Mouse (Mus musculus) embryonic facial prominence, embryonic 10.5 days (tissue): ENCODE measurements at regions not wholly inside any gene's neighbourhood (a gene's known extent, or its start where the extent isn't known, plus 50 kb on each side); places are given as distances from the start of the nearest gene placed in this dataset.
A peak's percentile ranks its signal among the peaks of the same experiment; 100 is the strongest.

ENCODE experiments used
- DNase-seq: peaks from one replicate; pipeline ENCODE4 v3.0.0-alpha.2; 2017; ENCODE audit warnings: low spot score
- H3K27ac ChIP-seq: fragments of 300-500 bp; sonication (generic); replicated peaks from 2 replicates; pipeline ENCODE4 v1.5.1; 2016; ENCODE audit warnings: mild to moderate bottlenecking
- H3K27me3 ChIP-seq: fragments of 300-500 bp; sonication (generic); replicated peaks from 2 replicates; pipeline ENCODE4 v1.6.1; 2016; ENCODE audit warnings: low read depth, mild to moderate bottlenecking; ENCODE audit not compliant: poor library complexity, severe bottlenecking
- H3K36me3 ChIP-seq: fragments of 300-500 bp; sonication (generic); replicated peaks from 2 replicates; pipeline ENCODE4 v1.6.1; 2016; ENCODE audit warnings: mild to moderate bottlenecking, moderate library complexity
- H3K4me1 ChIP-seq: fragments of 300-500 bp; sonication (generic); 2 replicates; pipeline ENCODE4 v1.6.1; 2016
- H3K4me3 ChIP-seq: fragments of 300-500 bp; sonication (generic); 2 replicates; pipeline ENCODE4 v1.5.1; 2016; ENCODE audit warnings: mild to moderate bottlenecking, moderate library complexity
- H3K9me3 ChIP-seq: fragments of 300-500 bp; sonication (generic); 2 replicates; pipeline ENCODE4 v1.6.1; 2016; ENCODE audit warnings: mild to moderate bottlenecking
- WGBS: fragments of 180-500 bp; shearing (Covaris S2); methylation state at CpG from one replicate; pipeline ENCODE4 v1.1.7; 2016; 5-methylcytosine and 5-hydroxymethylcytosine counted together

GRCm38 (mm10) chr13:97428163-97428562 lies 187.3 kb downstream of the Enc1 start:
- peaks cover 30% of the 10 kb centered on the region for H3K4me1 ChIP-seq
- 59% methylated on average over 6 of the region's 6 CpGs for WGBS
- H3K27me3 ChIP-seq, result peaks cover 17% of the 10 kb centered on the region; the same call in 1 of the 2 replicates
- peak; percentile 27 for DNase-seq
- H3K36me3 ChIP-seq, result no peaks in the 10 kb centered on the region
- no peak overlapping the region for H3K27ac ChIP-seq
- no peaks in the 10 kb centered on the region for H3K9me3 ChIP-seq
- no peak overlapping the region for H3K4me3 ChIP-seq

GRCm38 (mm10) chr13:97427537-97427936 lies 186.6 kb downstream of the Enc1 start:
- no peak for DNase-seq
- H3K9me3 ChIP-seq, result no peaks in the 10 kb centered on the region
- 74% methylated on average over 4 of the region's 4 CpGs for WGBS
- H3K27ac ChIP-seq, result no peak overlapping the region
- peaks cover 14% of the 10 kb centered on the region; the same call in 1 of the 2 replicates for H3K27me3 ChIP-seq
- H3K4me3 ChIP-seq, result no peak overlapping the region
- peaks cover 26% of the 10 kb centered on the region for H3K4me1 ChIP-seq
- no peaks in the 10 kb centered on the region for H3K36me3 ChIP-seq

- WGBS, result 81% methylated on average over 9 of the region's 9 CpGs
- DNase-seq, result no peak
- no peaks in the 10 kb centered on the region for H3K9me3 ChIP-seq
Observed at GRCm38 (mm10) chr13:97425731-97426130, 184.8 kb downstream of the Enc1 start.

GRCm38 (mm10) chr13:97423911-97424310 lies 183.0 kb downstream of the Enc1 start:
- 75% methylated on average over 6 of the region's 6 CpGs for WGBS
- no peaks in the 10 kb centered on the region for H3K36me3 ChIP-seq
- no peak for DNase-seq
- H3K9me3 ChIP-seq, result no peaks in the 10 kb centered on the region
- H3K27ac ChIP-seq, result no peak overlapping the region
- H3K4me3 ChIP-seq, result no peak overlapping the region
- H3K4me1 ChIP-seq, result peaks cover 20% of the 10 kb centered on the region
- peaks cover 9% of the 10 kb centered on the region; the same call in 1 of the 2 replicates for H3K27me3 ChIP-seq

More at GRCm38 (mm10) chr13:97425731-97426130, 184.8 kb downstream of the Enc1 start:
- Histone ChIP-seq H3K4me3 (no peak overlapping the region), H3K4me1 (peaks cover 20% of the 10 kb centered on the region), H3K27me3 (peaks cover 9% of the 10 kb centered on the region; the same call in 1 of the 2 replicates), H3K36me3 (no peaks in the 10 kb centered on the region), H3K27ac (no peak overlapping the region)

- Histone ChIP-seq H3K27me3 (peaks cover 9% of the 10 kb centered on the region; the same call in 1 of the 2 replicates), H3K9me3 (no peaks in the 10 kb centered on the region), H3K36me3 (no peaks in the 10 kb centered on the region), H3K4me1 (peaks cover 14% of the 10 kb centered on the region), H3K4me3 (no peak overlapping the region), H3K27ac (0 out of 2 replicates have a peak overlapping the region, but pooled peaks have one; percentile 15)
- 86% methylated on average over 5 of the region's 5 CpGs for WGBS
- DNase-seq, result no peak
Observed at GRCm38 (mm10) chr13:97423298-97423817, 182.5 kb downstream of the Enc1 start.

- Histone ChIP-seq H3K27me3 (peaks cover 9% of the 10 kb centered on the region; the same call in 1 of the 2 replicates), H3K4me1 (peaks cover 10% of the 10 kb centered on the region; the same call in 1 of the 2 replicates), H3K36me3 (no peaks in the 10 kb centered on the region), H3K27ac (no peak overlapping the region), H3K4me3 (no peak overlapping the region), H3K9me3 (no peaks in the 10 kb centered on the region)
- no peak for DNase-seq
- WGBS, result 88% methylated on average over 7 of the region's 7 CpGs
Observed at GRCm38 (mm10) chr13:97422897-97423296, 182.0 kb downstream of the Enc1 start.

- H3K4me3 ChIP-seq, result no peak overlapping the region
- no peaks in the 10 kb centered on the region for H3K9me3 ChIP-seq
- H3K27me3 ChIP-seq, result peaks cover 9% of the 10 kb centered on the region; the same call in 1 of the 2 replicates
- DNase-seq, result no peak
- no peaks in the 10 kb centered on the region for H3K36me3 ChIP-seq
- 90% methylated on average over 3 of the region's 3 CpGs for WGBS
- H3K4me1 ChIP-seq, result peaks cover 10% of the 10 kb centered on the region; the same call in 1 of the 2 replicates
- no peak overlapping the region for H3K27ac ChIP-seq
Observed at GRCm38 (mm10) chr13:97421831-97422230, 180.9 kb downstream of the Enc1 start.

GRCm38 (mm10) chr13:97420773-97421172 lies 179.9 kb downstream of the Enc1 start:
- no peaks in the 10 kb centered on the region for H3K36me3 ChIP-seq
- H3K4me1 ChIP-seq, result peaks cover 10% of the 10 kb centered on the region; the same call in 1 of the 2 replicates
- WGBS, result 65% methylated on average over 3 of the region's 3 CpGs
- no peak overlapping the region for H3K27ac ChIP-seq
- no peak for DNase-seq
- H3K4me3 ChIP-seq, result no peak overlapping the region
- no peaks in the 10 kb centered on the region for H3K9me3 ChIP-seq
- H3K27me3 ChIP-seq, result 0 out of 2 replicates have a peak, but pooled peaks cover 2% of the 10 kb centered on the region

- WGBS, result 89% methylated on average over 3 of the region's 3 CpGs
- Histone ChIP-seq H3K4me1 (peaks cover 4% of the 10 kb centered on the region; the same call in 1 of the 2 replicates), H3K27me3 (no peaks in the 10 kb centered on the region), H3K9me3 (no peaks in the 10 kb centered on the region), H3K4me3 (no peak overlapping the region), H3K36me3 (no peaks in the 10 kb centered on the region), H3K27ac (no peak overlapping the region)
- DNase-seq, result no peak
Observed at GRCm38 (mm10) chr13:97419100-97419499, 178.2 kb downstream of the Enc1 start.

GRCm38 (mm10) chr13:97418681-97419080 lies 177.8 kb downstream of the Enc1 start:
- WGBS, result 89% methylated on average over 8 of the region's 8 CpGs
- H3K9me3 ChIP-seq, result no peaks in the 10 kb centered on the region
- no peaks in the 10 kb centered on the region for H3K27me3 ChIP-seq

GRCm38 (mm10) chr13:97418081-97418480 lies 177.2 kb downstream of the Enc1 start:
- WGBS, result 70% methylated on average over 6 of the region's 6 CpGs
- Histone ChIP-seq H3K36me3 (no peaks in the 10 kb centered on the region), H3K9me3 (no peaks in the 10 kb centered on the region), H3K4me3 (no peak overlapping the region), H3K27me3 (no peaks in the 10 kb centered on the region), H3K4me1 (no peaks in the 10 kb centered on the region), H3K27ac (no peak overlapping the region)
- DNase-seq, result no peak

More at GRCm38 (mm10) chr13:97418681-97419080, 177.8 kb downstream of the Enc1 start:
- H3K36me3 ChIP-seq, result no peaks in the 10 kb centered on the region
- no peaks in the 10 kb centered on the region for H3K4me1 ChIP-seq
- no peak overlapping the region for H3K4me3 ChIP-seq
- DNase-seq, result no peak
- H3K27ac ChIP-seq, result no peak overlapping the region

- 81% methylated on average over 10 of the region's 10 CpGs for WGBS
- DNase-seq, result no peak
- Histone ChIP-seq H3K4me1 (peaks cover 1% of the 10 kb centered on the region), H3K9me3 (no peaks in the 10 kb centered on the region), H3K27ac (no peak overlapping the region), H3K27me3 (no peaks in the 10 kb centered on the region), H3K36me3 (no peaks in the 10 kb centered on the region), H3K4me3 (no peak overlapping the region)
Observed at GRCm38 (mm10) chr13:97415927-97416709, 175.2 kb downstream of the Enc1 start.

GRCm38 (mm10) chr13:97415381-97415780 lies 174.5 kb downstream of the Enc1 start:
- no peaks in the 10 kb centered on the region for H3K36me3 ChIP-seq
- no peaks in the 10 kb centered on the region for H3K9me3 ChIP-seq
- 92% methylated on average over 2 of the region's 2 CpGs for WGBS
- H3K4me3 ChIP-seq, result no peak overlapping the region
- H3K27me3 ChIP-seq, result no peaks in the 10 kb centered on the region
- H3K4me1 ChIP-seq, result peaks cover 8% of the 10 kb centered on the region
- no peak overlapping the region for H3K27ac ChIP-seq
- DNase-seq, result no peak
